Mouse (Mus musculus) lung, embryonic 14.5 days (tissue): ENCODE data around the gene Fam207a. TPM values are rescaled to one million over a fixed set of nuclear protein-coding genes. Genes with fewer than 3 reads are reported as not detected.

Source experiments
- ATAC-seq: fragments of 200-750 bp; cut with Nextera tagmentation; 2 replicates; pipeline ENCODE4 v1.8.0; 2017; ENCODE audit warnings: mild to moderate bottlenecking, moderate TSS enrichment, moderate library complexity; ENCODE audit not compliant: insufficient read depth
- DNase-seq: peaks from one replicate; pipeline ENCODE4 v3.0.0-alpha.2; 2015
- H3K27ac ChIP-seq: fragments of 300-500 bp; sonication (generic); 2 replicates; pipeline ENCODE4 v1.5.1; 2014; ENCODE audit warnings: low read depth, mild to moderate bottlenecking, moderate library complexity
- H3K27me3 ChIP-seq: fragments of 300-500 bp; sonication (generic); 2 replicates; pipeline ENCODE4 v1.6.1; 2014; ENCODE audit warnings: low read length, control low read depth; ENCODE audit not compliant: insufficient read depth
- H3K36me3 ChIP-seq: fragments of 300-500 bp; sonication (generic); 2 replicates; pipeline ENCODE4 v1.6.1; 2014; ENCODE audit warnings: control low read depth; ENCODE audit not compliant: insufficient read depth
- H3K4me1 ChIP-seq: fragments of 300-500 bp; sonication (generic); 2 replicates; pipeline ENCODE4 v1.6.1; 2014; ENCODE audit warnings: antibody characterized with exemption, control low read depth; ENCODE audit not compliant: insufficient read depth
- H3K4me2 ChIP-seq: fragments of 300-500 bp; sonication (generic); 2 replicates; pipeline ENCODE4 v1.6.1; 2014; ENCODE audit warnings: mild to moderate bottlenecking
- H3K4me3 ChIP-seq: fragments of 300-500 bp; sonication (generic); 2 replicates; pipeline ENCODE4 v1.5.1; 2014; ENCODE audit warnings: low read depth, low read length
- H3K9ac ChIP-seq: fragments of 300-500 bp; sonication (generic); 2 replicates; pipeline ENCODE4 v1.6.1; 2014
- H3K9me3 ChIP-seq: fragments of 300-500 bp; sonication (generic); 2 replicates; pipeline ENCODE4 v1.6.1; 2016; ENCODE audit warnings: low read depth, low read length, control low read depth
- CTCF ChIP-seq: IDR thresholded peaks from 2 replicates; pipeline ENCODE4 v1.5.1; 2016; ENCODE audit warnings: antibody characterized with exemption, low read depth
- WGBS: fragments of 180-500 bp; shearing (Covaris S2); extraction: QIAGEN DNeasy Blood & Tissue Kit; methylation state at CpG from one replicate; pipeline ENCODE4 v1.1.7; 2014; 5-methylcytosine and 5-hydroxymethylcytosine counted together
- polyA plus RNA-seq: library from polyadenylated mRNA; unstranded; fragments of >200 nt; fragmentation: Nextera tagmentation; extraction: Ambion mirVana; gene quantifications from 2 replicates; pipeline ENCODE4 v1.2.1, GENCODE M21; 2014

The Fam207a gene
- polyA plus RNA-seq, 1 experiment from 2014 or later: 43.8 TPM

DNA sequence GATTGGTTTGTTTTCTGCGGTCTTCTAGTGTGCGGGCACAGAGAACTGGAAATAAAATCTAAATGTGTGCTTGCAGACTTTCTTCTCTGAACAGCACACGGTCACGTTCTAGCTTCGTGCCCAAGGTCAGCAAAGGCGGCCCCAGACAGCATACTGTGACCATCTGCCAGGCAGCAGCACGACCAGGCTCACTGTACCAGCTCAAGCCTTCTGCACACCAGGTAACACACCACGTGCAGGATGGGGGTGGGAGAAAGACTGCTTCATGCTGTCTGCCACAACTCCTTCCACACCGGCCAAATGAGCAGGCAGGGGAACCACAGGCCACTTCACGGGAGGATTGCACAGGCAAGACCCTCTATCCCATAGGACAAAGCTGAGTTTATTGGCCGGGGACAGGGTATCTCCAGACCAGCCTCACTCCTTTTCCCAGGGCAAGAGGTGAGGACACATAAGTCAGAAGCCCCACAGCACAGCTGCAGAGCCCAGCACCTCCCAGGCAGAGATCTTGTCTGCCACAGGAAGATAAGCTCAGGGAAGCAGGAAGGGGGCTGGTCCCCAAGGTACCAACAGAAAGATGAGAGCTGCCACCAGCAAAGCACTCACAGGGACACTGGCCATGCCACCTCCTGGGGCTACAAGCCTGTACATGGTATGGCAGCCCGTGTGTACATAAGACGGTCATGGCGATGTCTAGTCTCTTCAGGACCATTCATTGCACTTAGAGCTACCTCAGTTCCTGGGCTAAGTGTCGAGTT lies 5.2 kb downstream of the Fam207a start:
- no peak for ATAC-seq
- TF ChIP-seq CTCF: no peak
- H3K4me3 ChIP-seq: no peak overlapping the region
- peak overlapping the region; percentile 1; the same call in 1 of the 2 replicates for H3K27ac ChIP-seq
- H3K36me3 ChIP-seq: peaks cover 77% of the 10 kb centered on the region
- no peak overlapping the region for H3K4me2 ChIP-seq
- H3K9me3 ChIP-seq: no peaks in the 10 kb centered on the region
- DNase-seq: no peak
- peaks cover 7% of the 10 kb centered on the region; the same call in 1 of the 2 replicates for H3K4me1 ChIP-seq
- no peaks in the 10 kb centered on the region for H3K27me3 ChIP-seq
- 74% methylated on average over 15 of the region's 15 CpGs for WGBS
- no peak overlapping the region for H3K9ac ChIP-seq

DNA sequence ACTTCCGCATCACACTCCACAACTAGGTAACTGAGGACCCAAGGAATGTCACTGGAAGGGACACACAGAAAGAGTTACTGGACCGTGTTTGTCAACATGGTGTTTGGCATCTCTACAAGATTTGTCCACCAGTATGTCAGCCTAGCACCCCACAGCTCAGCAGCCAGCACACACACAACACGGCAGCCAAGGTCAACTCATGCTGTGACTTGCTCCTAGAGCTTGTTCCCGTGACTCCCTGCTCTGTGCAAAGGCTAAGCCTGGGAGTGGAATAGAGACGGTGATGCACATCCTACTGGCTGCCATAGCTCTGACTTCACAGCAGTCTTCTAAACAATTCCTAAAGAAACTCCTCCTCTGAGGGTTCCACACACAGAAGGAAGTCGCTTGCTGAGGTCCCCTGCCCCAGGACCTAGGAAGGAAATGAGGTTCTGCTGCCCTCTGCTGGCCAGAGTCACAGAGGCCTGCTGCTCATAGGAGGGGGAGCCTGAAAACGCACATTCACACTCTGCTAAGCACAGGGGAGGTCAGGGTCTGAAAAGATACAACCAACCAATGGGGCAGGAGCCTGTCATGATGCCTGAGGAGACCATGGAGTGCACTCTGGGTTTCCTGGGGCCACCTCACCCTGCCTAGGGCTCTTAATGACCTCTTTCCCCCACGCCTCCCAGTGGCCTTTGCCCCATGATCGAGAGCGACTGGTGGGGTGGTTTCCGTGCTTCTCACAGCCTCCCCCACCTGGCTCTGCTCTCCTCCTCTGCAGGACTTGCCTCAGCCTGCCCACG lies 6.0 kb downstream of the Fam207a start:
- peak; percentile 97 for DNase-seq
- peak overlapping the region; percentile 70 for H3K27ac ChIP-seq
- H3K36me3 ChIP-seq: peaks cover 85% of the 10 kb centered on the region
- peak; percentile 93 for ATAC-seq
- no peaks in the 10 kb centered on the region for H3K27me3 ChIP-seq
- no peaks in the 10 kb centered on the region for H3K9me3 ChIP-seq
- H3K4me2 ChIP-seq: no peak overlapping the region
- H3K4me1 ChIP-seq: peaks cover 3% of the 10 kb centered on the region; the same call in 1 of the 2 replicates
- peak; percentile 98 for TF ChIP-seq CTCF
- 37% methylated on average over 12 of the region's 12 CpGs for WGBS
- no peak overlapping the region; the same call in 1 of the 2 replicates for H3K9ac ChIP-seq
- no peak overlapping the region for H3K4me3 ChIP-seq

DNA sequence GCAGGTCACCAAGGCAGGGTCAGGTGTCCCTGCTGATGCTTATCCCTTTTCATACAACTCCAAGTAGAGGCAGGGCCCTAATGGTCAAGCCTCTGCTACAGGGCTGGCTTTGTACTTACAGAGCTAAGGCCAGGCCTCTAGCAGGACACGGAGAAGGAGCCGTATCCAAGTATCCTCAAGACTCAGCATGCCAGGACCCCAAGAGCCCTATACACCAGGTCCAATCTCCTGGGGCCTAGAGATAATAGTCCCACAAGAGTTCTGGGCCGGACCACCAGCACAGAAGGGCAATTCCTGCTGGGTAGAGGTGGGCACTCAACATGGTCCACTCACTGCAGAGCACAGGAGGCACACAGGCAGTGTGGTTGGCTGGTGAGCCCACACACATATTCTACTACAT lies 6.8 kb downstream of the Fam207a start:
- Histone ChIP-seq H3K36me3 (peaks cover 85% of the 10 kb centered on the region), H3K27ac (peak overlapping the region; percentile 70), H3K4me2 (no peak overlapping the region), H3K9ac (no peak overlapping the region), H3K27me3 (no peaks in the 10 kb centered on the region), H3K9me3 (no peaks in the 10 kb centered on the region), H3K4me1 (0 out of 2 replicates have a peak, but pooled peaks cover 3% of the 10 kb centered on the region), H3K4me3 (no peak overlapping the region)
- TF ChIP-seq CTCF: no peak
- DNase-seq (no peak), ATAC-seq (no peak)
- 93% methylated on average over 3 of the region's 3 CpGs for WGBS

DNA sequence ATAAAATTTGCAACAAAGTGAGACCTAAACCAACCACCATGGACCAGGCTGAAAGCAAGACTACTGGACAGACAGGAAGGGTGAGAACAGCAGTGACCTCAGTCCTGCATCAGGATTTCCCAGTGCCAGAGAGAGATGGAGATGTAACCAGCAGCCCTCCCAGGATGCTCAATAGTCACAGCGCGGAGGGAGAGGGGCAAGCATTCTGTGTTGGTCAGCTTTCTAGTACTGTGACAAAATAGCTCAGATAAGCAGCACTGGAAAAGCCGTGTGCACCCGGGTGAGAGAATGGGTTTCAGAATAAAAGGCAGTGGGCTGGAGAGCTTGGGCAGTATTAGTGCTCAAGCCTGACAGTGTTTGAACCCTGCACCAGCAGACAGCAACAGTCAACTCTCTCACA lies 7.8 kb downstream of the Fam207a start:
- H3K27ac ChIP-seq: no peak overlapping the region
- no peak overlapping the region for H3K4me2 ChIP-seq
- ATAC-seq (no peak), DNase-seq (no peak)
- TF ChIP-seq CTCF: no peak
- H3K4me3 ChIP-seq: no peak overlapping the region
- peaks cover 87% of the 10 kb centered on the region for H3K36me3 ChIP-seq
- H3K9me3 ChIP-seq: no peaks in the 10 kb centered on the region
- no peak overlapping the region; the same call in 1 of the 2 replicates for H3K9ac ChIP-seq
- WGBS: 95% methylated on average over 4 of the region's 4 CpGs
- 0 out of 2 replicates have a peak, but pooled peaks cover 3% of the 10 kb centered on the region for H3K4me1 ChIP-seq
- no peaks in the 10 kb centered on the region for H3K27me3 ChIP-seq

DNA sequence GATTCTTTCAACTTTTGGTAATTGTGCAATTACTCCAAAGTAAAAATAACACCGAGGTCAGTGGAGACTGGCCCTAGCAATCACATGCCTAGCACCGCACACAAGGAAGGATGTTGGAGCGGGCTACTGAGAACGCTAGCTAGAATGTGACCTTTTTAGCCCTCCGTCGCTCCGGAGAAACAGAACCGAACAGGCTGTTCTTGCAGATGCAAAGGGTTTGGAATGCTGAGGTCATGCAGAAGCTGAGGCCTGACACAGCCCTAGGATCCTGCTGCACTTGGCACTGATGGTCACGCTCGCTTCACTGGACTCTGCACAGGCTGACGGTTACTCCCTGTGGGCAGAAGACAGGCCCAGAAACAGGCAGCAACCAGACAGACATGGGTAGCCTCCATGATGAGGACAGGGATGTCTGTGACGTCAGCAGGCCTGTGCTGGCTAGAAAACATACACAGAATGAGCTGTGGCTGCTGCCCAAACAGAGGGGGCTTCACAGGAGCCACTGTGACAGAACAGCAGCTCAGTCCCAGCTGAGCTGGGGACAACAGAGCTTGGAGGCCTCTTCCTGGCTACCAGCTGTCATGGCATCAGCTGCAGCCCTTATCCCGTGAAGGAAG lies 8.5 kb downstream of the Fam207a start:
- 88% methylated on average over 13 of the region's 13 CpGs for WGBS
- H3K27ac ChIP-seq: no peak overlapping the region
- DNase-seq: no peak

DNA sequence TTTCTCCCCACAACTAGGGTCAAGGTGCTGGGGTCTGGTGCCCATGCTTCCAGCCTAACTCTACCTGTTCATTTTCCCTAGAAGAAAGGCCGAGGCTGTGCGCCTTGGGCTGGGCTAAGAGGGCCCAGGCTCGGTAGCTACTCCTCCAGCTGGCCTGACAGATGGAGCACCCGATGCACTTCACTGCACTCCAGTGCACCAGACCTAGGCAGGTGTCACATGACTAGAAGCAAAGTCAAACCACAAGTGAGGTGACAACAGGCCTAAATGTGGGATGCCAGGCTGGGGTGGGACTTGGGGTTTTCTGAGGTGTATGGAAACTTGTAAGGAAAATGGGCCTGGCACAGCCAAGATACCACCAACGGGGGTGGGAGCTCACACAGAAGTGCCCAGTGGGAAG lies 9.1 kb downstream of the Fam207a start:
- H3K4me1 ChIP-seq: 0 out of 2 replicates have a peak, but pooled peaks cover 3% of the 10 kb centered on the region
- H3K27ac ChIP-seq: no peak overlapping the region
- no peak overlapping the region for H3K4me3 ChIP-seq
- DNase-seq: no peak
- 85% methylated on average over 5 of the region's 5 CpGs for WGBS
- no peak overlapping the region for H3K4me2 ChIP-seq
- TF ChIP-seq CTCF: no peak
- ATAC-seq: no peak
- no peaks in the 10 kb centered on the region for H3K9me3 ChIP-seq
- H3K36me3 ChIP-seq: peaks cover 82% of the 10 kb centered on the region
- H3K27me3 ChIP-seq: no peaks in the 10 kb centered on the region
- H3K9ac ChIP-seq: no peak overlapping the region

More for the DNA sequence above, 8.5 kb downstream of the Fam207a start:
- no peak overlapping the region for H3K4me3 ChIP-seq
- peaks cover 83% of the 10 kb centered on the region for H3K36me3 ChIP-seq
- no peaks in the 10 kb centered on the region for H3K27me3 ChIP-seq
- no peak for TF ChIP-seq CTCF
- H3K4me1 ChIP-seq: 0 out of 2 replicates have a peak, but pooled peaks cover 3% of the 10 kb centered on the region
- H3K9me3 ChIP-seq: no peaks in the 10 kb centered on the region
- ATAC-seq: no peak
- no peak overlapping the region for H3K9ac ChIP-seq
- H3K4me2 ChIP-seq: no peak overlapping the region
